Mouse (Mus musculus): ENCODE data around the gene Clic1.
"Not testable (repeated sequence)": the region's sequence is repeated elsewhere in the genome, so short reads cannot be mapped to it uniquely, and the experiment has no call there.

Gene Clic1

DNA sequence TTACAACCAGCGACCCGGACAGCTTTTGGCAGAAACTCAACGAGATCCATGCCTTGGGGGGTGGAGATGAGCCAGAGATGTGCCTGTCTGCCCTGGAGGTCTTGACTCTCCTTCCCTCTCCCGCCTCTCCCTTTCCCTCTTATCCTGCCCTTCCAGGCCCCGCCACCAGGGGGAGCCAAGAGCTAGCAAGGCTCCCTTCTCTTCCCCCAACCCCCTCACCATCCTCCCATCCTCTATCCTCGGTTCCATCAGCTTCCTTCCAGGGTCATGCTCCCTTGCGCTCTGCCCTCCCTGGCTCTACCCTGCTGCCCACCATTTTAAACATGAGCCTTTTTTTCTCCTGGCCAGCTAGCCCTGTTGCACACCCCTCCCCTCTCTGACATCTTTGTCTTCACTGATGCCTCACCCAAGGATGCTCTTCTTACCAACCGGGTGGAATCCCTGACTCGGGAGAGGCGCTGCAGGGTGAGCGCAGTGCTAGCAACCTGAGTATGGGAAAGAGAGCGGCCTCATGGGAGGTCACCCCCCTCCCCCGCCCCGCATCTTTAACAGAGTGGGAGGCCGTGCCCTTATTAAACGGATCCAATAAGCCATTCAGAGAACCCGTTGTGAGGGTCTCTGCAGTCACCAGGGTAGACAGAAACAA, 28.5 kb upstream of the Clic1 start:
- DNase-seq, result peak; percentile 92

DNA sequence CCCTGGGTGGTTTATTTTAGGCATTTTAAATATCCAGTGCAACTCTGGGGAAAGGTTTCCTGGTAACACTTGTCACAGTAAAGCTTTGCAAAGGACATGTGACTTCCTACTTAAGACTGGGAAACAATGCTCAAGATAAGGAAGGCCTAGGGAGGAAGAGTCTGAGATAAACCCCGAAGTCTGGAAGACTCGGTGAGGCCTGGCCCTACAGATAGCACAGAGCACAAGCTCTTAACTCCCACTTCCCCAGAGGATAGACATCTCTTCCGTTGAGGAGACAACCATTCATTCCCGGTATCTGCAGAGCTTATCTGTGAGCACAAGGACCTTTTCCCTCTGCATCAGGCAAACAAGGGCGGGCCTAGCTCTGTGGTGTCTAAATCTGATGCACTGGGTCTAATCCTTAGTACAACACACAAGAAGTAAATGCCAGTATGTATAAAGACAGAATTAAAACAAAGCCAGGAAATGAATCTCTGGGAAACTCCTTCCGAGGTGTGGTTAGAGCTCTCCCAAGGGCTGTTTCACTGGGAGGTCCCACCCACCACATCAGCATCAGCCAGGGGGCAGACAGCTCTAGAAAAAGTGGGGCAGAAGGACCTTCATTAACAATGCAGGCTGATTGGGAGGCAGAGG, 27.8 kb upstream of the Clic1 start:
- no peak for DNase-seq

DNA sequence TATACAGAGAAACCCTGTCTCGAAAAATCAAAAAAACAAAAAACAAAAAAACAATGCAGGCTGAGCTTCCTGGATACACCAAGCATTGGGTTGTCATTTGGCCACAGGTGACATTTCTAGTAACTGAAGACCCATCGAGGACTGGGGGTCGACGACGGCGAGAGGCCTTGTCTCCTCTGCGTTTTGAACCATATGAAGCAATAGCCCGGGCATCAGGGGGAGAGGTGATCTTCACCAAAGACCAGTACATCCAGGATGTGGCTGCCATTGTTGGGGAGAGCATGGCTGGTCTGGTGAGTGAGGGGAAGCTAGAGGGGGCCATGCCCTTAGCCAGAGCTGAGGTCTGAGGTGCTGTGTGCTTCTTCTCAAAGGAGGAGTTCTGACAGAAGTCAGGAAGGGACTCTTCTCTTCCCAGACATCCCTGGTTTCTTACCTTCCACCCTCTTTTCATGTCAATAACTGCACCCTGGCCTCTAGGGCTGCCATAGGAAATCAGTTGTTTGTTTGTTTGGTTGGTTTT, 27.2 kb upstream of the Clic1 start:
- no peak for DNase-seq

DNA sequence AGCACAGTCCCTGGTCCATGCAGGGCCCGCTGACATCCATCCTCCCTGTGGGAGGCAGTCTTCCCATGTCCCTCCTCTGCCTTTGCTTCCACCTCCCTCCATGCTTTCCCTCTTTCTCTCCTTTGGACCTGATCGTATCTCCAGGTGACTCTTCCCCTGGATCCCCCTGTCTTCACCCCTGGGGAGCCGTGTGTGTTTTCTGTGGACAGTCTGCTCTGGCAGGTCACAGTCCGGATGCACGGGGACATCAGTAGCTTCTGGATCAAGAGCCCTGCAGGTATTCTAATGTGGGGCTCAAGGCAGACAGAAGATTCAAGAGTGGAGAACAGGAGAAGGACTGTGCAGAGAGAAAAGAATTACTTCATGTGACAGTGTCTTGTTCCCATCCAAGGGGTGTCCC, 26.5 kb upstream of the Clic1 start:
- no peak for DNase-seq

GRCm38 (mm10) chr17:35023756-35024155, 26.0 kb upstream of the Clic1 start:
- no peak for DNase-seq

GRCm38 (mm10) chr17:35024261-35024660, 25.5 kb upstream of the Clic1 start:
- no peak for DNase-seq

DNA sequence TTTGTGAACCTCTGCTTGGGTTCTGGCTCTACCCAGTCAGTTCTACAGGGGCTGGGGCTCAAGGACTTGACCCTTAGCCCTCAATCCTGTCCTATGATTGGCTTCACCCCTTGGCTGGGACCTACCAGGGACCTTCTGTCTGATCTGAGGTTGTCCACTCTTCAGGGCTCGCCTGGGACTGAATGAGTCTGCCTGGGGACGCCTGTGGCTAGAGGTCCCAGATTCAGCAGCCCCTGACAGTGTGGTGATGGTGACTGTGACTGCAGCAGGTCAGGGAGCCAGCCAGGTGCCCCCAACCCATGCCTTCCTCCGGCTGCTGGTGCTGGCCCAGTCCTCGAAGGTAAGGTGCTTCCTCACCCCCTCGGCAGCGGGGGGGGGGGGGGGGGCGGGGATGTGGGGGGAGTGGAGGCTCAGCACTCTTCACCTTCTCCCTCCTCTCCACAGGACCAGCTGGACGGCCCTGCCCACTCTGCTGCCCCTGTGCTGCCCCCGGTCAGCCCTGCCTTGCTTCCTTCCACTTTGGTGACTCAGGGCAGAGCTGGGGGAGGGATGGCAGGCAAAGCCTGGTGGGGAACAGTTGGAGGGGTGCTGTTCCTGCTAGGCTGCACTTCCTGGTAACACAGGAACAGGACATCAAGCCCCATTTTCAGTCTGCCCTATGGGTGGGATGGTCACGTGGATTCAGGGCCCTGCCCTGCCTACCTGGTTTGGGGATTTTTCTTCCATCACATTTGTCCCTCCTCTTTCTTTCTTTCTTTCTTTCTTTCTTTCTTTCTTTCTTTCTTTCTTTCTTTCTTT, 24.9 kb upstream of the Clic1 start:
- DNase-seq, result no peak

- DNase-seq, result no peak
These were observed 23.6 kb upstream of the Clic1 start for GRCm38 (mm10) chr17:35026206-35026605.

GRCm38 (mm10) chr17:35027277-35028068, 22.3 kb upstream of the Clic1 start, which contains the start of gene Sapcd1:
Gene Sapcd1, minus strand, starts transcription at chr17:35028016.
- peak; percentile 35 for DNase-seq

DNA sequence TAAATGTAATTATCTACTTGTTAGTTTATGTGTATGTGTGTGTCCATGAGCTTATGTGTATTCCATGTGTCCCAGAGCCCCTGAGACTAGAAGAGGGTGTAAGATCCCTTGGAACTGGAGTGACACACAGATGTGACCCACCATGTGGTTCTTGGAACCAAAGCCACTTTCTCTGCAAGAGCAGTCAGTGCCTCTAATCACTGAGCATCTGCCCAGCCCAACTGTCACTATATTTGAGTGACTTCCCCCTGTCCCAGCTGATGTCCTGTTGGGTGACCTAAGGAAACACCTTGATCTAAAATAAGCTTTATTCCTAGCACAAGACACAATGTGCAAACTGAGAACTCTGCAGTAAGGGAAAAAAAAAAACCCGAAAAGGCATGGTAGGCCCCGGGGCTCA, 21.5 kb upstream of the Clic1 start:
- no peak for DNase-seq

DNA sequence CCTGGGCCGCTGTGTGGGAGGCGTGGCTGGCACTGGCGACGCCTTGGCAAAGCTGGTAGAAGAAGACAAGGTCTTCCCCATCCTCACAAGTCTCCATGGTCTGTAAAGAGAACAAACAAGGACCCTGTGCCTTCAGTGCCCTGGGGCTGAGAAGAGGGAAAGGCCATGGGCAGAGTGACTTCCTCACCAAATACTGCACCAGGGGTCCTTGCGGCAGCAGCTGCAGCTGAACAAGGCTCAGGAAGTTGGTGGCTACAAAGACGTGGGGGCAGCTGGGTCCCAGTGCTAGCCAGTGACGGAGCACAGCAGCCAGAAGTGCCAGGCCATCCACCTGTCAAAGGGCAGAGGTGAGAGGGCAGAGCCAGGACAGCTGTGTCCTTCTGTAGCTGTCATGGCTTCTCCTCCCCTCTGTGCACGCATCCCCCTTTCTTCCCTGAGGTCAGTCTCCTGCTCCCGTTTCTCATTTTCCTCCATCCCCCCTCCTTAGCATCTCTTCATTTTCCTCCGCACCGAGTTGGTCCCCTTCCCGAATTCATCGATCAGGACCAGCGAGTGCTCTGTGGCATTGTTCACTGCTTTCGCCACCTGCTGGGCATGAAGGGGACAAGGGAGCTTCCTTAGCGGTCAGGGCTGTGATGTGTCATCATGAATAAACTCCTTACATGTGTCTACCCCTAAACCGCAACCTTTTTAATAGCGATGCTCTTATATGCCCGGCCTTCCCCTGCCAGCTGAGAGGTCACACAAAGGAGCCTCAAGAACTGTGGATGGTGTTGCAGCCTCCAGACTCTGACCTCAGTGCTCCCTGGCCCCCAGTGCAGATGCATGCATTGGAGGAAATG, 19.9 kb upstream of the Clic1 start:
- peak; percentile 55 for DNase-seq

- DNase-seq, result no peak
These were observed 18.5 kb upstream of the Clic1 start for GRCm38 (mm10) chr17:35031272-35031671.

GRCm38 (mm10) chr17:35031880-35032279, 17.9 kb upstream of the Clic1 start:
- no peak for DNase-seq

DNA sequence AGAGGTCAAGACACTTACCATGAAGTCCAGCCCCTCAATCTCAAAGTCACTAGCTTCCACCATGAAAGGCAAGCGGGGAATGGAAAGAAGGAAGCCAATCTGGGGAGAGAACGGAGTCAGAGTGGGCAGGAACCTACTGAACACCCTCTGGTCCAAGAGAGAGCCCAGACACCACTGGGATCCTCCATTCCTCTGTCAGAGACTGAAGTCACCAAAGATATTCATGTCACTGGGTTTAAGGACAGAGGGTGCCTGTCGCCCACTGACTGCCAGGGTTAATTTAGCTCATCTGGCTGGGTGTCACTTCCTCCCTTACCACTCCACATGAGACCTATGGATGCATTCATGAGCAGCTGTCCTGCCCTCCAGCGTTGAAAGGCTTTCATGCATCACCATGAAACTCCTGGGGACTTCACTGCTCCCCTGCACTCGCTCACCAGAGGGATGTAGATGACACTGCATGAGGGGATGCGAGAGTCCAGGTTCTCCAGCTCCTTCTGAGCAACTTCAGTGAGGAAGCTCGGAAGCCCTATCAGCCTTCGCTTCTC, 17.4 kb upstream of the Clic1 start:
- DNase-seq, result no peak

- DNase-seq, result not testable (repeated sequence)
These were observed 16.1 kb upstream of the Clic1 start for GRCm38 (mm10) chr17:35033703-35034102.

DNA sequence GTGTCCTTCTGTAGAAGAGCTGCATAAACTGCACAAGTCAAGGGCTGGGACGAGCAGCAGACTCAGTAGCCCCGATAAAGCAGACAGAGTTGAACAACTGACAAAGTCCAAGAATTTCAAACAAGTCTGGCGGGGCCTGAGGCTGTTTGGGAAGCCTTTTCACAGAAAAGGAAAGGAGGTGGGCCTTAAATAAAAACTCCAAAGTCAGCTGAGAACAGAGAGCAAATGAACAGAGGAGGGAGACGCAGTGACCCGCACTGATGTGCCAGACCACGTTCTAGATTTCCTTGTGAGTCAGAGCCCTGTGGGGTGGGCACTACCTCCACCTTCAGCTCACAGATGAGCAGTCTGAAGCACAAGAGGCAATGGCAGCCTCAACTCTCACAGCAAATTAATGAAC, 14.9 kb upstream of the Clic1 start:
- no peak for DNase-seq

GRCm38 (mm10) chr17:35039121-35039873, 10.5 kb upstream of the Clic1 start:
- DNase-seq, result no peak

DNA sequence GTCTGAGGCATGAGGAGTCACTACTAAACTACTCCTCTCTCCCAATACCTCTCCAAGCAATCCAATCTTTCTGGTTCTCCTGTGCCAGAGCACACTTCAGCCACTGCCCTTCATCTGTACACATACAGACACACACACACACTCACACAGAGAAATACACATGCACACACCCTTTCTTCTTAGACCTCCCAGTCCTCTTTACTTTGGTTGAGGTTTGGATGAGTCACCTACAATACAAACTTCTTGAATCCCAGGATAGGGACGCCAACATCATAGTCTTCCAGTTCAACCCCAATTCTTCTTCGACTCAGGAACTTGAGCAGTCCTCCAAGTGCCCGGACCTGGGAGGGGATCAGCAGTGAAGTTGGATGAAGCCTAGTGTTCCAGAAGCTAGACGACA, 6.0 kb upstream of the Clic1 start:
- no peak for DNase-seq

- DNase-seq, result no peak
These were observed 4.6 kb upstream of the Clic1 start for GRCm38 (mm10) chr17:35044904-35045806.
